Mouse (Mus musculus): ENCODE data around the gene Ifna11.
"Not testable (repeated sequence)": the region's sequence is repeated elsewhere in the genome, so short reads cannot be mapped to it uniquely, and the experiment has no call there.

- TF ChIP-seq CTCF (IDR thresholded peaks at IDR 0.05; ENCODE audit: low read depth, low read length); GATA1 (IDR thresholded peaks at IDR 0.05; ENCODE audit: borderline replicate concordance, low read length); TAL1 (conservative IDR thresholded peaks at IDR 0.05; ENCODE audit: low read depth, low read length): not testable (repeated sequence)
Measured at GRCm38 (mm10) chr4:88805761-88806160, 14.0 kb upstream of the Ifna11 start.

Measured in G1E (cell line).